Mouse (Mus musculus) CH12.LX (cell line): Measurements from ENCODE around the gene Hic1. TPM values are rescaled to one million over a fixed set of nuclear protein-coding genes. Genes with fewer than 3 reads are reported as not detected.
A peak's percentile ranks its signal among the peaks of the same experiment; 100 is the strongest.

Experiments used
- DNase-seq: peaks from one replicate; pipeline ENCODE4 v3.0.0-alpha.2; 2013; ENCODE audit errors: extremely low read depth
- H3K27ac ChIP-seq: 2 replicates; pipeline ENCODE4 v1.5.1; 2012; ENCODE audit warnings: low read depth, mild to moderate bottlenecking, control low read depth, moderate library complexity; ENCODE audit not compliant: insufficient read depth
- H3K27me3 ChIP-seq: replicated peaks from 2 replicates; pipeline ENCODE3; 2012; ENCODE audit warnings: inconsistent platforms
- H3K36me3 ChIP-seq, 2 experiments: replicated peaks in 1 of 2; 2 replicates each; pipeline versions ENCODE3 to v1.6.1; 2012; ENCODE audit warnings: inconsistent platforms in 1 of 2, low read length in 1 of 2, mild to moderate bottlenecking in 1 of 2, mixed read lengths in 1 of 2, moderate library complexity in 1 of 2; ENCODE audit not compliant: control insufficient read depth in 1 of 2, insufficient read depth in 1 of 2
- H3K4me1 ChIP-seq, 2 experiments: 2 replicates each; pipeline ENCODE4 v1.6.1; 2012; ENCODE audit warnings: inconsistent platforms in 1 of 2, moderate library complexity in 1 of 2; ENCODE audit not compliant: insufficient read depth in 2 of 2, control insufficient read depth in 1 of 2
- H3K4me2 ChIP-seq: 2 replicates; pipeline ENCODE4 v1.6.1; 2012; ENCODE audit warnings: low read depth, mild to moderate bottlenecking, control low read depth; ENCODE audit not compliant: poor library complexity, insufficient read depth, severe bottlenecking
- H3K4me3 ChIP-seq, 3 experiments: fragments of 150-350 bp in 1 of 3; sonication (generic) in 1 of 3; replicated peaks in 1 of 3; 2 replicates each; pipeline versions ENCODE3 to v1.5.1; 2011 to 2012; ENCODE audit warnings: low read depth in 2 of 3, low read length in 2 of 3, mild to moderate bottlenecking in 2 of 3, moderate library complexity in 2 of 3, control low read depth in 1 of 3, improper control_type of control experiment in 1 of 3, inconsistent platforms in 1 of 3, mixed read lengths in 1 of 3; ENCODE audit not compliant: poor library complexity in 1 of 3
- H3K79me2 ChIP-seq: replicated peaks from 2 replicates; pipeline ENCODE4 v1.6.1; 2012; ENCODE audit warnings: mild to moderate bottlenecking, moderate library complexity; ENCODE audit not compliant: control insufficient read depth, poor library complexity, insufficient read depth, severe bottlenecking; ENCODE audit errors: extremely low read depth
- H3K9ac ChIP-seq: 2 replicates; pipeline ENCODE4 v1.6.1; 2012; ENCODE audit warnings: low read depth, mild to moderate bottlenecking, control low read depth, moderate library complexity; ENCODE audit not compliant: insufficient read depth
- H3K9me3 ChIP-seq: replicated peaks from 2 replicates; pipeline ENCODE3; 2012; ENCODE audit warnings: low read length, inconsistent platforms, mixed read lengths
- CTCF ChIP-seq, 2 experiments: IDR thresholded peaks in 1 of 2; conservative IDR thresholded peaks in 1 of 2; 2 replicates each; pipeline ENCODE4 v1.5.1; 2011 to 2012; ENCODE audit warnings: low read depth in 2 of 2, low read length in 2 of 2, improper control_type of control experiment in 1 of 2, inconsistent platforms in 1 of 2, mild to moderate bottlenecking in 1 of 2, moderate library complexity in 1 of 2
- E2F4 ChIP-seq: IDR thresholded peaks from 2 replicates; pipeline ENCODE4 v1.6.1; 2011; ENCODE audit warnings: low read depth, low read length, improper control_type of control experiment; ENCODE audit not compliant: insufficient replicate concordance
- EP300 ChIP-seq: IDR thresholded peaks from 2 replicates; pipeline ENCODE4 v1.6.1; 2011; ENCODE audit warnings: low read length, improper control_type of control experiment
- GABPA ChIP-seq: IDR thresholded peaks from 2 replicates; pipeline ENCODE4 v1.6.1; 2012; ENCODE audit warnings: low read depth, low read length, improper control_type of control experiment, inconsistent platforms; ENCODE audit not compliant: insufficient replicate concordance
- HCFC1 ChIP-seq: IDR thresholded peaks from 2 replicates; pipeline ENCODE4 v1.6.1; 2012; ENCODE audit warnings: low read depth, mild to moderate bottlenecking, inconsistent platforms, low read length, improper control_type of control experiment
- JUND ChIP-seq: conservative IDR thresholded peaks from 2 replicates; pipeline ENCODE4 v1.6.1; 2011; ENCODE audit warnings: low read depth, low read length, improper control_type of control experiment
- KAT2A ChIP-seq: IDR thresholded peaks from 2 replicates; pipeline ENCODE4 v1.6.1; 2012; ENCODE audit warnings: low read length, improper control_type of control experiment, inconsistent platforms; ENCODE audit not compliant: insufficient replicate concordance
- MAFK ChIP-seq: IDR thresholded peaks from 2 replicates; pipeline ENCODE4 v1.6.1; 2011; ENCODE audit warnings: low read length, improper control_type of control experiment; ENCODE audit not compliant: insufficient replicate concordance
- MAX ChIP-seq: IDR thresholded peaks from 2 replicates; pipeline ENCODE4 v1.6.1; 2011; ENCODE audit warnings: low read length, improper control_type of control experiment
- MEF2A ChIP-seq: IDR thresholded peaks from 2 replicates; pipeline ENCODE4 v1.6.1; 2014; ENCODE audit warnings: low read depth, mild to moderate bottlenecking, inconsistent platforms, low read length, improper control_type of control experiment, borderline replicate concordance
- MXI1 ChIP-seq: IDR thresholded peaks from 2 replicates; pipeline ENCODE4 v1.6.1; 2011; ENCODE audit warnings: mild to moderate bottlenecking, low read depth, low read length, improper control_type of control experiment
- MYC ChIP-seq: IDR thresholded peaks from 2 replicates; pipeline ENCODE4 v1.6.1; 2011; ENCODE audit warnings: low read depth, mild to moderate bottlenecking, improper control_type of control experiment, low read length
- NRF1 ChIP-seq: IDR thresholded peaks from 2 replicates; pipeline ENCODE4 v1.6.1; 2014; ENCODE audit warnings: low read depth, mild to moderate bottlenecking, inconsistent platforms, low read length, improper control_type of control experiment, moderate library complexity
- POLR2A ChIP-seq: IDR thresholded peaks from 2 replicates; pipeline ENCODE4 v1.6.1; 2011; ENCODE audit warnings: low read depth, mild to moderate bottlenecking, improper control_type of control experiment, low read length
- RAD21 ChIP-seq: IDR thresholded peaks from 2 replicates; pipeline ENCODE4 v1.6.1; 2011; ENCODE audit warnings: low read depth, mild to moderate bottlenecking, low read length, improper control_type of control experiment, moderate library complexity
- SIN3A ChIP-seq: IDR thresholded peaks from 2 replicates; pipeline ENCODE4 v1.6.1; 2012; ENCODE audit warnings: low read length, improper control_type of control experiment, inconsistent platforms
- SMC3 ChIP-seq: IDR thresholded peaks from 2 replicates; pipeline ENCODE4 v1.6.1; 2011; ENCODE audit warnings: low read depth, low read length, improper control_type of control experiment
- TCF12 ChIP-seq: IDR thresholded peaks from 2 replicates; pipeline ENCODE4 v1.6.1; 2014; ENCODE audit warnings: low read depth, mild to moderate bottlenecking, inconsistent platforms, low read length, improper control_type of control experiment
- UBTF ChIP-seq: IDR thresholded peaks from 2 replicates; pipeline ENCODE4 v1.6.1; 2012; ENCODE audit warnings: low read depth, mild to moderate bottlenecking, inconsistent platforms, low read length, improper control_type of control experiment, moderate library complexity
- USF1 ChIP-seq: IDR thresholded peaks from 2 replicates; pipeline ENCODE4 v1.6.1; 2014; ENCODE audit warnings: low read depth, mild to moderate bottlenecking, inconsistent platforms, low read length, improper control_type of control experiment
- USF2 ChIP-seq: conservative IDR thresholded peaks from 2 replicates; pipeline ENCODE4 v1.6.1; 2011; ENCODE audit warnings: low read depth, low read length, improper control_type of control experiment
- ZC3H11A ChIP-seq: IDR thresholded peaks from 2 replicates; pipeline ENCODE4 v1.6.1; 2012; ENCODE audit warnings: low read depth, mild to moderate bottlenecking, inconsistent platforms, low read length, improper control_type of control experiment
- ZKSCAN1 ChIP-seq: IDR thresholded peaks from 2 replicates; pipeline ENCODE4 v1.6.1; 2012; ENCODE audit warnings: low read depth, inconsistent platforms, low read length, improper control_type of control experiment, borderline replicate concordance
- ZNF384 ChIP-seq: IDR thresholded peaks from 2 replicates; pipeline ENCODE4 v1.6.1; 2012; ENCODE audit warnings: low read depth, low read length, improper control_type of control experiment, inconsistent platforms
- dilution Hi-C: fragments of 300-500 bp; cut with MboI; formaldehyde crosslinking; loops from 2 replicates; pipeline ENCODE4 v1.14.3; 2020; ENCODE audit warnings: low sequenced_read_pairs; ENCODE audit not compliant: extremely low pct_unique_long_range_greater_than_20kb, extremely low pct_ligation_motif_present
- in situ Hi-C: fragments of 300-500 bp; cut with MboI; formaldehyde crosslinking; loops from 3 replicates; pipeline ENCODE4 v1.14.3; 2019; ENCODE audit warnings: low sequenced_read_pairs, low pct_ligation_motif_present, low pct_unique_long_range_greater_than_20kb, mixed read lengths
- polyA plus RNA-seq: library from polyadenylated mRNA; unstranded; fragments of >175 nt; gene quantifications from 2 replicates; pipeline ENCODE4 v1.2.1, GENCODE M21; 2012; ENCODE audit warnings: low read depth; ENCODE audit not compliant: insufficient read length
- total RNA-seq, 2 experiments: library from RNA; depleted of rRNA; stranded (reverse); fragments of 300-350 nt in 1 of 2; fragments of >200 nt in 1 of 2; gene quantifications; 2 replicates each; pipeline ENCODE4 v1.2.3; 2012 to 2014

The Hic1 gene
- total and polyA plus RNA-seq, 3 experiments, result 2.9 to 6.4 (median 5.7) TPM

- Histone ChIP-seq H3K36me3 (peaks cover 8 to 50% of the 10 kb centered on the region in 2 experiments), H3K9ac (no peak overlapping the region), H3K79me2 (no peaks in the 10 kb centered on the region), H3K27me3 (no peaks in the 10 kb centered on the region), H3K4me1 (peaks cover 20 to 58% of the 10 kb centered on the region in 2 experiments), H3K4me3 (no peak overlapping the region), H3K27ac (no peak overlapping the region), H3K4me2 (no peak overlapping the region), H3K9me3 (no peaks in the 10 kb centered on the region)
- in situ Hi-C loops, result loop anchor here (25.0 kb wide), 1 partner anchor 513 kb away; the partner anchor contains the start of gene Cluh
- no peak for TF ChIP-seq EP300
- peak in 1 of 2 experiments; percentile 15; a peak in 2 of 4 replicates for TF ChIP-seq CTCF (conservative IDR thresholded peaks at IDR 0.05 in 1 of 2, IDR thresholded peaks at IDR 0.05 in 1 of 2; ENCODE audit: low read depth in 2 of 2, low read length in 2 of 2)
- TF ChIP-seq MAFK, result 0 out of 2 replicates have a peak, but pooled peaks have one; percentile 40
- TF ChIP-seq JUND, result no peak
- TF ChIP-seq UBTF, result no peak
- TF ChIP-seq MXI1, result no peak
- no peak for TF ChIP-seq ZKSCAN1
- TF ChIP-seq ZNF384, result peak; percentile 46; the same call in 1 of the 2 replicates
- peak; percentile 6; the same call in 1 of the 2 replicates for TF ChIP-seq SMC3
- no peak for TF ChIP-seq KAT2A
- dilution Hi-C loops, result no loop called here
- DNase-seq, result no peak
Observed at GRCm38 (mm10) chr11:75150346-75150745, 19.0 kb downstream of the Hic1 start.

- no peak overlapping the region for H3K9ac ChIP-seq
- no peak overlapping the region for H3K4me3 ChIP-seq
- H3K36me3 ChIP-seq, result peaks cover 18 to 66% of the 10 kb centered on the region in 2 experiments
- no peak for DNase-seq
- dilution Hi-C loops (no loop called here), in situ Hi-C loops (no loop called here)
- no peak overlapping the region for H3K4me2 ChIP-seq
- TF ChIP-seq SMC3, result no peak
- no peak for TF ChIP-seq TCF12
- no peak for TF ChIP-seq E2F4
- TF ChIP-seq MYC, result no peak
- TF ChIP-seq GABPA, result no peak
- no peak for TF ChIP-seq USF2
- no peak for TF ChIP-seq RAD21
- no peak for TF ChIP-seq USF1
- TF ChIP-seq HCFC1, result no peak
- TF ChIP-seq MXI1, result no peak
- TF ChIP-seq MEF2A, result no peak
- no peak for TF ChIP-seq ZC3H11A
- TF ChIP-seq SIN3A, result no peak
- no peak for TF ChIP-seq EP300
- no peak for TF ChIP-seq POLR2A
- no peak for TF ChIP-seq MAX
- no peak for TF ChIP-seq MAFK
- no peak for TF ChIP-seq NRF1
- no peak overlapping the region for H3K27ac ChIP-seq
- H3K9me3 ChIP-seq, result no peaks in the 10 kb centered on the region
- H3K4me1 ChIP-seq, result peaks cover 12 to 40% of the 10 kb centered on the region in 2 experiments
- H3K27me3 ChIP-seq, result no peaks in the 10 kb centered on the region
- H3K79me2 ChIP-seq, result no peaks in the 10 kb centered on the region
Observed at GRCm38 (mm10) chr11:75148332-75149035, 20.8 kb downstream of the Hic1 start.
